Mouse (Mus musculus) olfactory bulb, adult 2 months (tissue): ENCODE data around the gene Olfr237-ps1. TPM values are rescaled to one million over a fixed set of nuclear protein-coding genes. Genes with fewer than 3 reads are reported as not detected.

Source experiments
- H3K27ac ChIP-seq: fragments of 200-500 bp; 2 replicates; pipeline ENCODE4 v1.5.1; 2012; ENCODE audit warnings: low read depth, low read length; ENCODE audit not compliant: insufficient read depth
- H3K4me1 ChIP-seq: fragments of 200-500 bp; 2 replicates; pipeline ENCODE4 v1.6.1; 2012; ENCODE audit warnings: low read length; ENCODE audit not compliant: control insufficient read depth, insufficient read depth
- H3K4me3 ChIP-seq: fragments of 200-500 bp; 2 replicates; pipeline ENCODE4 v1.5.1; 2012; ENCODE audit warnings: mild to moderate bottlenecking, low read depth, low read length, moderate library complexity; ENCODE audit not compliant: insufficient read depth
- CTCF ChIP-seq: fragments of 200-500 bp; IDR thresholded peaks from 2 replicates; pipeline ENCODE4 v1.5.1; 2012; ENCODE audit warnings: low read depth, mild to moderate bottlenecking, low read length, moderate library complexity; ENCODE audit not compliant: insufficient read depth
- POLR2A ChIP-seq: fragments of 200-500 bp; IDR thresholded peaks from 2 replicates; pipeline ENCODE4 v1.6.1; 2012; ENCODE audit warnings: mild to moderate bottlenecking, low read depth, low read length, moderate library complexity; ENCODE audit not compliant: insufficient read depth
- WGBS: fragments of 180-500 bp; shearing (Covaris S2); methylation state at CpG from one replicate; pipeline ENCODE4 v1.1.7; 2018; 5-methylcytosine and 5-hydroxymethylcytosine counted together
- polyA plus RNA-seq: library from polyadenylated mRNA; stranded (reverse); fragments of >200 nt; gene quantifications from 2 replicates; pipeline ENCODE4 v1.2.4, GENCODE M21; 2012; ENCODE audit warnings: low replicate concordance; ENCODE audit not compliant: missing spikeins, insufficient read depth, insufficient read length

The Olfr237-ps1 gene
- polyA plus RNA-seq, 1 experiment, result not detected

- no peak within 1 kb of the TSS for H3K27ac ChIP-seq
- no peaks in the 10 kb centered on the region for H3K4me1 ChIP-seq
- H3K4me3 ChIP-seq, result no peak within 1 kb of the TSS
- TF ChIP-seq CTCF (no peak), POLR2A (no peak)
Observed at GRCm38 (mm10) chr6:43196781-43197180, 50.4 kb downstream of the Olfr237-ps1 start, which contains the start of gene Olfr435. Gene Olfr435, plus strand, starts transcription at chr6:43197146.

GRCm38 (mm10) chr6:43198094-43198493, 51.7 kb downstream of the Olfr237-ps1 start:
- Histone ChIP-seq H3K4me3 (no peak overlapping the region), H3K27ac (no peak overlapping the region), H3K4me1 (no peaks in the 10 kb centered on the region)
- no peak for TF ChIP-seq CTCF
- no peak for TF ChIP-seq POLR2A
- 83% methylated on average over 3 of the region's 3 CpGs for WGBS

- Histone ChIP-seq H3K27ac (no peak overlapping the region), H3K4me3 (no peak overlapping the region), H3K4me1 (no peaks in the 10 kb centered on the region)
- TF ChIP-seq POLR2A (no peak), CTCF (no peak)
Observed at GRCm38 (mm10) chr6:43202786-43203185, 56.4 kb downstream of the Olfr237-ps1 start.

- no peak overlapping the region for H3K4me3 ChIP-seq
- H3K4me1 ChIP-seq, result no peaks in the 10 kb centered on the region
- TF ChIP-seq POLR2A (no peak), CTCF (no peak)
- no peak overlapping the region for H3K27ac ChIP-seq
- WGBS, result 30% methylated on average over 2 of the region's 2 CpGs
Observed at GRCm38 (mm10) chr6:43205355-43205754, 59.0 kb downstream of the Olfr237-ps1 start.

Other genes with a start within 250 kb of the Olfr237-ps1 start
- gene Olfr447, start 237.7 kb upstream of the Olfr237-ps1 start, polyA plus RNA-seq, result not detected in 2 replicates
- gene Olfr446, start 225.2 kb upstream of the Olfr237-ps1 start, polyA plus RNA-seq, result not detected in 2 replicates
- not detected in 2 replicates for gene Olfr444, start 197.5 kb upstream of the Olfr237-ps1 start, polyA plus RNA-seq
- gene Olfr441, start 40.2 kb upstream of the Olfr237-ps1 start, polyA plus RNA-seq, result not detected in 2 replicates
- not detected in 2 replicates for gene Olfr437, start 16.7 kb downstream of the Olfr237-ps1 start, polyA plus RNA-seq
- gene Olfr13, start 25.6 kb downstream of the Olfr237-ps1 start, polyA plus RNA-seq, result not detected in 2 replicates
- not detected in 2 replicates for gene Olfr435, start 50.6 kb downstream of the Olfr237-ps1 start, polyA plus RNA-seq
- gene Olfr434, start 66.5 kb downstream of the Olfr237-ps1 start, polyA plus RNA-seq, result not detected in 2 replicates
- not detected in 2 replicates for gene Olfr47, start 85.0 kb downstream of the Olfr237-ps1 start, polyA plus RNA-seq
- gene Arhgef5, start 119.0 kb downstream of the Olfr237-ps1 start, polyA plus RNA-seq, result not detected in 2 replicates
- gene Nobox, start 163.0 kb downstream of the Olfr237-ps1 start, polyA plus RNA-seq, result not detected in 2 replicates